Mouse (Mus musculus) urinary bladder, postnatal 4 days (tissue): ENCODE data around the gene Col5a1.

Source experiments
- DNase-seq, 2 experiments: peaks; one replicate each; pipeline ENCODE4 v3.0.0; 2021 to 2022; ENCODE audit warnings: low spot score in 2 of 2

Col5a1 gene

GRCm38 (mm10) chr2:27886148-27886551, at the start of gene Col5a1:
Col5a1 (plus strand) TSS chr2:27886425.
- peak; percentile 86 to 89 for DNase-seq

DNA sequence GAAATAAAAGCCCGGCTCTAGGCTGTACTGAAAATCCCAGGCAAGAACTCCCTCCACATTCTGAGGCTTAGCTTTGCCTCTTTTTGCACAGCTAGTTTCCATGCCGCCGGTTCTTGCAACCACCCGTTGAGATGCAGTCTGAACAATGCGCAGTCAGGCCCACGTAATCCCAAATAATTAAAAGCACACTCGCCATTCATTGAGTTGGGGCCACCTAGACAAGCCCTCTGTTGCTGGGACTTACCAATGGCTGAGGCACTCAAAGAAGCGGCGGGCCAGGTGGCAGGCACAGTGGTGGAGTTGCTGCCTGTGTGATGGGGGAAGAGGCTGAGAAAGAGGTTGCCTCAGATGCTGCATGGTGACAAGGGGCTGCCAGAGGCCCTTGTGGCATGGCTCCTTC, 48.1 kb upstream of the Col5a1 start:
- DNase-seq = no peak

DNA sequence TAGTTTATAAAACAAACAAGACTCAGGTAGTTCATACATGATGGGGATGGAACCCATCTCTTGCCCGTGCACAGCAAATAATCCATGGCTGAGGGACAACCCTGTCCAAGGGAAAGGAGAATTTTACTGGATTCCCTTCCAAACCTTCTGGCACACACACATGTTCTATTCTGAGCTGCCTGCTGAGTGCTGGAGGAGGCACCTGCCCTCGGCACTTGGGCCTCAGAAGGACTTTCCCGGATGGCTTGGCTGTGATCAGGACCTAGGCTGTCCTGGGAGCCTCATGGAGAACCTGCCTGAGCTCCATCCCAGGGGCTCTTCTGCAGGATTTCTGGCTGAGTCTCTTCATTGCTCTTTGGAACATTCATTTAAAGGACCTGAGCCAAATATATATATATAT, 45.3 kb upstream of the Col5a1 start:
- DNase-seq = peak in 1 of 2 experiments; percentile 55

DNA sequence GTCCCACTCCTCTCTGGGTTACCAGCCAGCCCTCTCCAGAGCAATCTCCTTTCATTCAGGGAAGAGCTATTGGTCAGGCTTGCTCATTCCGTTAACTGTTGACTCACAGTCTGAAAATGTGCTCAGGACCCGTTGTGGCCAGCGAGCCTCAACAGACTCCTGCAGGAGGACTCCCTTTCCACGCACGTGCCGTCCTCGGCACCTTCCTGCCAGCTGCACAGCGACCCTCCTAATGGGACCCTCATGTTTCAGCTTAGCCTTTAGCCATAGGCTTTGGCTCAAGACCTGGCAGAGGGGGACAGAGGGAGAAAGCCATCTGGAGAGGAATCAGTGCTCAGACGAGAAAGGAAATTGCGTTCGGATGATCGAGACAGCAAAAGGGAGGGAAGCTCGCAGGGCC, 43.3 kb upstream of the Col5a1 start:
- DNase-seq = no peak

DNA sequence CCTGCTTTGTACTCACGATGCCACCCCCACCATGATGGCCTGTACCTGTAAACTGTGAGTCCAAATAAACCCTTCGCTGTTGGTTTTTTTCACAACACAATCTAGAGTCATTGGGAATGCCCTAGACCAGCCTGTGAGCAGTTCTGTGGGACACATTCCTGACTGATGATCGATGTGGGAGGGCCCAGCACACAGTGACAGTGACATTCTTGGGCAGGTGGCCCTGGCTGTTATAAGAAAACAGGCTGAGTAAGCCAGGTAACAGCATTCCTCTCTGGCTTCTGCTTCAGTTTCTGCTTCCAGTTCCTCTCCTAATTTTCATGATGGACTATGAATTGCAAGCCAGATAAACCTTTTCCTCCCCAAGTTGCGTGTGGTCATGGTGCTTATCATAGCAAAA, 41.3 kb upstream of the Col5a1 start:
- DNase-seq = no peak

DNA sequence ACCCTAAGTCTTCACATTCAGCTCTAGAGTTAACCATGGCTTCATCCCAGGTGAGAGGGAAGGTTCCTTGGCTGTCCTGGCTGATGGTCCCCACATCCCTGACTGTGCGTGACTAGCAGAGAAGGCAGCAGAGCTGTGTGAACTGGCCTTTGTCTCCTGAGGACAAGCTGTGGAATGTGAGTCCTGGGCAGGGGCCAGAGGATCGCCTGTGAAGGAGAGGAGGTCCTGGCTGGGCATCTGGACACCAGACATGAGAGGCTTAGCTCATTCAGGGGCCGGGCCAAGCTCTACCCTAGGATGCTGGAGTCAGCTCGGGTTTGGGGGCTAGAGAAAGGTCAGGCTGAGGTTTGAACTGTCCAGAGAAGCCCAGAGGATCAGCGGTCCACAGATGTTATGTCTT, 39.2 kb upstream of the Col5a1 start:
- DNase-seq = peak in 1 of 2 experiments; percentile 50

GRCm38 (mm10) chr2:27847851-27848435, 38.3 kb upstream of the Col5a1 start:
- DNase-seq = no peak

- peak in 1 of 2 experiments; percentile 71 for DNase-seq
Measured at GRCm38 (mm10) chr2:27848466-27848865, 37.8 kb upstream of the Col5a1 start.

DNA sequence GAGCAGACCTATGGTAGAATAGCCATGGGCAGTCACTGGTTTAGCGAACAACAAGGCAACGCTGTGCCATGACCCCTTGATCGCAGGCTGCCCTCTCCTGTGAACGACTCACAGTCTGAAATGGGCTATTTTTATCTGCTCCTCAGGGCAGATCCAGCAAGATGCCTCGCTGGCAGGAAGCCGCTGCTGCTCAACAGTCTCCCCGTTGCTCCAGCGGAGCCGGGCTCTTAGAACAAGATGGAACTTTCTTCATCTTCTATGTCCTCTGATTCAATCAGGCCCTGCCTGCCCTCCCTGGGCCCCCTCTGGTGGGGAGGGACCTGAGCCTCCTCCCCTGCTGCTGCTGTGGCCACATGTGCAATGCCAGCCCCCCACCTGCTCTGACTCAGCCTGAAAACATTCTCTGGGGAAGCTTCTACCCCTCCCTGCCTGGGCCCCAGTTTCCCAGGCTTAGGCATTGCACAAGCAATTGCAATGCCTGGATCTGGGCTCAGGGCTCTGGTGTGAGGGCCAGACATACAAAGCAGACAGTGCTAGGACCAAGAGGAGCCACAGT, 27.8 kb upstream of the Col5a1 start:
- DNase-seq = peak; percentile 70

DNA sequence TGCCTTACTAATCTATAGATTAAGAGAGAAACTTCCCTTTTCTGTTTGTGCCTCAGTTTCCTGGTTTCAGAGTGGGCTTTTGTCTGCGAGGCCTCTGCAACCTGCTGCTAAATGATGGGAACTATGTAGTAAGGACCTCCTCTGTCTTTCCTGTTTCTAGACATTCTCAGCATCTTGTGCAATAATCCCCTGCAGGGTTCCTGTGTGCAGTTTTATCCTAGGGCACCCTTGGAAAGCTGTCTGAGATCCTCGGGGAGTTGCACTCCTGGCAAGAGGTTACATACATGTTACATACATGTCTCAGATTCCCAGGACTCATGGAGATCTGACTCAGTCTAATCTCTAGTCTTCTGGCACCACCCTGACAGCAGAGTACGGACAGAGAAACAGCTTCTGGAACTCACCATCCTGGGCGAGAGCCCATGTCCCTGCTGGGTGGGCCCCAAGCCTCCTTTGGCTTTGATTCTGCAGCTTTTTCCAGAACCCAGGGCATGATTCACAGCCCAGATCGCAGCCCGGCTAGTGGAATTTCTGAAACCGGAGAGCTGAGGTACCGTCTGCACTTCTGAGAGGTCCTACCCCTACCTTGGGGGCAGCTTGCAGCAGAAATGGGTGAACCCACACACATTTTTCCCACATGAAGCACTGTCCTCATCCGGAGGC, 24.5 kb upstream of the Col5a1 start:
- DNase-seq = peak in 1 of 2 experiments; percentile 29

- no peak for DNase-seq
Measured at GRCm38 (mm10) chr2:27864491-27865365, 21.5 kb upstream of the Col5a1 start.

GRCm38 (mm10) chr2:27870586-27870985, 15.6 kb upstream of the Col5a1 start:
- no peak for DNase-seq

DNA sequence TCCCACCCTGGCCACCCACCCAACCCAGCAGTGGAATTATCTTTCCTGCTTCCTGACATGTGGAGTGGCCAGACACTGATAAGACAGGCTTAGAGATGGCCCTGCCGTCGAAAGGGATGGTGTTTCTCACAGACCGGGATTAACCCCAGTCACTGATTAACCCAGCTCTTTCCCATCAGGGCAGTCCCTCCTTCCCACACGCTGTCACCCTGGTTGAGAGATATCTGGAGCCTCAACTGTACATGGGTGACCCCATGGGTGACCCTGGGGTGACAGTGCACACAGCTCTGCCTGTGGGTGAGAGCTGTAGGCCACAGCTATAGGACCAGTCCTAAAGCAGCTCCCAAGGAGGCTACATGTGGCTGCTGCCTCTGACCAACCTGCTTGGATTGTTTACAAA, 15.2 kb upstream of the Col5a1 start:
- no peak for DNase-seq

DNA sequence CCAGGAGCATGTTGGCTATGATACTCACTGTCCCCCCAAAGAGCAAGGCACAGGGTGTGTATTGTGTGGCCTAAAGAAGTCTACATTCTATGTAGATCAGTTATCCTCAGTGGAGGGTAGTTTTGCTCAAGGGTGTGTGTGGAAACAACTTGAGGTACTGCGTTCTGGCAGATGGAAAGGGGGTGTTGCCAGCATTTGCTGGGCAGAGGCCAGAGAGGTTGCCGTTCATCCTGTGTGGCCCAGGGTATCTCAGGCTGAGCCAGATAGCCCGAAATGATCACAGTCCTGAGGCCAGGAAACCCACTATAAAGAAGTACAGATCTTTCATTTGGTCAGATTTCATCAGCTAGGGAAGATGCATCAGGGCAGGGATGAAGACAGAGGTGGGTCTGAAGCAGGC, 13.9 kb upstream of the Col5a1 start:
- no peak for DNase-seq

DNA sequence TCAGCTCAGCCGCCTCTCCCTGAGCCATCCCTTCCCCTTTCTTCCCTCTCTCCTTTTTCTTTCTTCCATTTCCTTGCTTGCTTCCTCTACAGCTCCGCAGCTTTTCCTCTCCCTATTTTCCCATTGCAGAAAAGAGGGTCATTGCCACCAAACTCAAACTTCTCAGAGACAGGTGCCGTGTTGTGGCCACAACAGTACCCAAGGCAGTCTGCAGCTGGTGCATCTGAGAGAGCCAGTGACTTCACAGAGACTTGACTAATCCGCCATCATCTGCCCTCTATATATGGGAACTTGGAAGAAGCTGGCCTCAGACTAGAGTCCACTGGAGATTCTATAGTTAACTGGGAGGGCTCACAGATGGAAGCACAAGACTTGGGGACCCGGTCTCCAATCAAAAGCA, 13.2 kb upstream of the Col5a1 start:
- no peak for DNase-seq

GRCm38 (mm10) chr2:27874596-27874995, 11.6 kb upstream of the Col5a1 start:
- DNase-seq = no peak

DNA sequence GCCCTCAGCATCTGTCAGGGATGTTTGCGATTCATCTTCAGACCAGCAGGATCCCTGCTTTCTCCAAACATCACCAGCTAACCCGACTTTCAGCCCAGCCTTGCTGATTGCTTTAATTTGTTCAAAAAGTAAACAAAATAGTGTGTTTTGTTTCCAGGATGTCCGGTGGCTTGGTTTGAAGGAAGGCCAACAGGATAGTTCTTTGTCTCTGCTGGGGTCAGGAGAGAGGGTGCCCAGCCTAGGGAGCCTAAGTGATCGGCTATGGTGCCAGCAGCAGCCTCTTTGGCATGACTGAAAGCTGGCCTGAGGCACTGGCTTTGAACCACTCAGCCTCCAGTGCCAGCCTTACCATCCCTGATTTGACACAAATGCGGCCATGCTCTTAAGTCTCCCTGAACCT, 11.0 kb upstream of the Col5a1 start:
- no peak for DNase-seq

GRCm38 (mm10) chr2:27875786-27876185, 10.4 kb upstream of the Col5a1 start:
- no peak for DNase-seq

DNA sequence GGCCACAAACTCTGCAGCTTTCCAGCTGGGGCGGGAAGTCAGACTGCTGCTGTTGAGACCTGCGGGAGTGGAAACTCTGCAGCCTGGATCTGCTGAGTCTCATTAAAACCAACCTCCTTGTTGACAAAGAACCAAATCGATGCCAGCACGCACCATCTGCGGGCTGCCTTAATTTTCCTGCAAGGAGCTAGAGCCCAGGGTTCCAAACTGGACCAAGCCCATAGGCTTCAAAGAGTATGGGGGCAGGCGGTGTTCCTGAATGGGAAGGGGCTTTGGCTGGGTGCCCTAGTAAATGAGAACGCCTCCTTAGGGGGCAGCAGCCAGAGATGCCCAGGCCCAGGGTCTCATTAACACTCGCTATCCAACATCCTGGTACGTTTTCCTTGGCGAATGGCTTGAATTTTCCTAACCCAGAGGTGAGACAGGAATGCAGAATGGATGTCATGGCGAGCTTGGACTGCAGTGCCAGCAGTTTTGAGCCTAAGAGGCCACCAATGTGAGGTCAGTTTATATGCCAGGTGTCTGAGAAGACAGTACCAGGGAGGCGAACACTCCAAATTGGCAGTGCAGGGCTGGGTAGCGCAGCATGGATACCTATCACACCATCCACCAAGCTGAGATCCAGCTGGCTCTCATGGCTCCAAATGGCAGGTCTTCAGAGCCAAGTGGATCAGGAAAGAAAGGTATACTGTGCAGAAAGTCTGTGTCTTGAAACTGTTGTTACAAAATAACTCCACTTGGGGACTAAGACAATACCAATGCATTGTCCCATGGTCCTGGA, 9.3 kb upstream of the Col5a1 start:
- no peak for DNase-seq

DNA sequence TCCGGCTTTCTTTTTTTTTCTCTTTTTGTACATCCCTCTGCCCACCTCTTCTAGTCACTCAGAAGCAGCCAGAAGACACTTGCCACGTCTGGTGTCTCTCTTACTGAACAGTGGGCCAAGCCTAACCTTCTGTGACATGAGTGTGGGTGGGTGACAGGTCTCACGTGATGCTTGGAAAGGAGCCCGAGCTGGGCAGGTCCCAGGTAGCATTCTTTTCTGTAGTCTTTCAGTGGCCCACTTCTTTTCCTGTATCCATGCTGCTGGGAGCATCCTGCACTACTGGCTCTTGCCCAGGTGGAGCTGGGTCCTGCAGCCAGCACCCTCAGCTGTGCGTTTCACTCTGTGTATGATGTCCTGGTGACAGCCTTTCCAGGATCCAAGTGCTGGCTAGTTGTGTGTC, 8.2 kb upstream of the Col5a1 start:
- DNase-seq = no peak

DNA sequence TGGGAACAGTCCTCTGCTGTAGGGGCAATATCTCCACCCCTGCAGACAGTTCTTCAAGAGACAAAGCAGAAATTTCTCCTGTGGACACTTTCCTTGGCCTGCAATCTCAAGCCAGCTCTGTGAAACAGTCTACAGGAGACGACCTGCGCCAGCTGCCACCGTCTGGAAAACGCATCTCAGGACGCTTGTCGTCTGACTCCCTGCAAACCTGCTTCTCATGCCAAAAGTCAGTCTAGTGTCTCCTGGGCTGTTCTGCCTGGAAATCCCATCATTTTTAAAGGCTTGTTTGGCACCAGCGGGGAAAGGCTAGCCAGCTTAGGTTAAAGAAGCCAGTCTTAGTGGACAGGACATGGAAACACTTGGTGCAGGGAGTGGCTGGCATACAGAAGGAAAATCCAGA, 2.9 kb upstream of the Col5a1 start:
- DNase-seq = no peak
